Mouse (Mus musculus): Measurements from ENCODE around the gene Tab2.
"Not testable (repeated sequence)": the region's sequence is repeated elsewhere in the genome, so short reads cannot be mapped to it uniquely, and the experiment has no call there.

Tab2 gene

GRCm38 (mm10) chr10:7888256-7888868 lies 67.7 kb downstream of the Tab2 start:
- DNase-seq (ENCODE audit: low read depth): no peak

DNA sequence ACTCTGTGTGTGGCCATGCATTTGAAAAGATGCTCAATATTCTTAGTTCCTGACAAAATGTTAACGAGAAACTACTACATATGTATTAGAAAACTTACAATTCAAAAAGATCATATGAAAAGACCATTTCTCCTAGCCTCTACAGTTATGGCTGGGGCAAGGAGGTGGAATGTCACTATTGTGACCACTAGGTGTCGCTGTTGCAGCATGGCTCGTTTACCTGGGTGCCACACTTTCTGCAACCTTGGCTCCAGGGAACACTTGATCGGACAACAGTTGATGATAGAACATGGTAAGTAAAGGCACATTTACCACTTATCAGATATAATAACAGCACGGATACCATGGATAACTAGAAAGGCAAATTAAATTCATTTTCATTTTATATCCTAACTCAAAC lies 72.5 kb downstream of the Tab2 start:
- peak; percentile 64 for DNase-seq (ENCODE audit: low read depth)

DNA sequence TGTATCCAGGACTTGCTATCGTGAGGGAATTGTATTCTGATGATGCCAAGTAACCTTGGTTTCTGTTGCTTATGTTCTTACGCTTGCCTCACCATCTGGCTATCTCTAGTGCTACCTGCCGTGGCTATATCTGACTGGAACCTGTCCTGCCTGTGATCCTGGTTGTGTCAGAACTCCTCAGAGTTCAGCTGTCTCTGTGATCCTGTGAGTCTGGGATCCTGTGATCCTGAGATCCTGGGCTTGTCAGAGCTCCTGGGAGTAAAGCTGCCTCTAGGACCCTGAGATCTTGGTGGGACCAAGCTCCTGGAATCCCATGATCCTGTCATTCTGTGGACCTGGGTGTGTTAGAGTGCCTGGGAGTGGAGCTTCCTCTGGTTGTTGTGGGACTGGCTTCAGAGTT lies 74.1 kb downstream of the Tab2 start:
- no peak for DNase-seq (ENCODE audit: low read depth)

- DNase-seq (ENCODE audit: low read depth): not testable (repeated sequence)
Observed at GRCm38 (mm10) chr10:7880283-7880682, 75.7 kb downstream of the Tab2 start.

GRCm38 (mm10) chr10:7874194-7874593 lies 81.8 kb downstream of the Tab2 start:
- no peak for DNase-seq (ENCODE audit: low read depth)

- DNase-seq (ENCODE audit: low read depth): no peak
Observed at GRCm38 (mm10) chr10:7871381-7872020, 84.5 kb downstream of the Tab2 start.

DNA sequence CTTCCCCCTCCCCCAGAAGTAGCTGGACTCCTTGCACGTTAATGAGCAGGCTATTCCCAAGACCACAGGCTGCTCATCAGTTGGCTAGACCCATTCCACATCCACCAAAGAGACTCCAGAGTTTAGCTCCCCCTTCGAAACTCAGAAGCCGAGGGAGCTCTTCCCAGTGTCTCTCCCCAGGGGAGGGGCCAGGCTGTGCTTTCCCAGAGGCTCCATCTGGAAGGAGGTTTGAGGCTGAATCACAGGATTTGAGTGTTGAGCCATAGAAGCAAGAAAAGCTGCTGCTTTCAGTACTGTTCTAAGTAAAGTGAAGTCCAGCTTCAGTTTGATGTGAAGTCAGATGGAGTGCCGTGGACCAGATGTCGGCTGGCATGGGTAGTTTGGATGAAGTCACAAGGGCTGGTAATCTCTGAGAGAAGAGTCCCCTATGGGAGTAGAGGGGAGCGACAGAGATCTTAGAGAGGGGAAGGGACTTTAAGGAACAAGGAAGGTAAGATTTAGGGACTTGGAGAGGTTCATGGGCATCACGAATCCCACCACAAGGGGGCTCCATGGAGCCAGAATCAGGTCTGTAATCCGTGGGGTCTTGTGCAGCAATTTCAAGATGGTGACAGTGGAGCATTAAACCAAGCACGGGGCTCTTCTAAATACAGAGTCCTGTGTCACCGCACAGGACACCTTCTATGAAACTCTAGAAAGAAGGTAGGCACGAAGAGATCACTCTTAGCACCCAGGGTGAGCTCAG lies 85.3 kb downstream of the Tab2 start:
- peak; percentile 51 for DNase-seq (ENCODE audit: low read depth)

- DNase-seq (ENCODE audit: low read depth): no peak
Observed at GRCm38 (mm10) chr10:7869746-7870145, 86.3 kb downstream of the Tab2 start.

DNA sequence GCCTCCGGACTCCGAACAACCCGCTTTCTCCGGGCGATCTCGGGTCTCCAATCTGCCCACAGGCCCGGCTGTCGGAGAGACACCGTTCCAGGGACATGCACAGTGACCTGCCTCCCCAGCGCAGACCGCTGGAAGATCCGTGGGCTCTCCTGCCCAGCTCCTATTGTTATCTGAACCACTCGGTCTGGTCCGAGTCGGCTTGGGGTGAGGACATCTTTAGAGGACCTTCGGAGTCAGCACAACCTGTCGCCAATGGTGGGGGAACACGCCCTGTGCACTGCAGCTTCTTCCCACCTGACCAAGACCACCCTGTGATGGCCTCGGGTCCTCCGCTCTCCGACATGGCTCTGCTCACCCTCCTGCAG lies 88.4 kb downstream of the Tab2 start:
- no peak for DNase-seq (ENCODE audit: low read depth)

- DNase-seq (ENCODE audit: low read depth): no peak
Observed at GRCm38 (mm10) chr10:7866762-7867665, 89.0 kb downstream of the Tab2 start.

DNA sequence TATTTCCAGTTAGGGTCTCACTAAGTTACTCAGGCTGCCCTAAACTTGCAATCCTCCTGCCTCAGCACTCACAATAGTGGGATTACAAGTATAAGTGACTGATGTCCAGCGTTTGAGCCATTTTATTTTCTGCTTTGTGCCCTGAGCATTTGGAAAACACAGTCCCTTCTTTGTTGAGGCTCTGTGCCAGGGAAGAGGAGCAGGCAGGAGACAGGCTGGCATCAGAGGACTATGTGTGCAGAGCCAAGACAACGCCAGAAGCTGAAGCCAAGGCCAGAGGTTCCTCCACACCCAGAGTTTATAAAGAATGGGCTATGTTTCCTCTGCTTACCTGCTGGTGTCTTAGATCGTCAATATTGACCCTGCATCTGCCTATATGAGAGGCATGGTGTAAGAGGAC lies 91.2 kb downstream of the Tab2 start:
- DNase-seq (ENCODE audit: low read depth): no peak

- DNase-seq (ENCODE audit: low read depth): no peak
Observed at GRCm38 (mm10) chr10:7864184-7864583, 91.8 kb downstream of the Tab2 start.

GRCm38 (mm10) chr10:7863411-7863810 lies 92.6 kb downstream of the Tab2 start:
- no peak for DNase-seq (ENCODE audit: low read depth)

DNA sequence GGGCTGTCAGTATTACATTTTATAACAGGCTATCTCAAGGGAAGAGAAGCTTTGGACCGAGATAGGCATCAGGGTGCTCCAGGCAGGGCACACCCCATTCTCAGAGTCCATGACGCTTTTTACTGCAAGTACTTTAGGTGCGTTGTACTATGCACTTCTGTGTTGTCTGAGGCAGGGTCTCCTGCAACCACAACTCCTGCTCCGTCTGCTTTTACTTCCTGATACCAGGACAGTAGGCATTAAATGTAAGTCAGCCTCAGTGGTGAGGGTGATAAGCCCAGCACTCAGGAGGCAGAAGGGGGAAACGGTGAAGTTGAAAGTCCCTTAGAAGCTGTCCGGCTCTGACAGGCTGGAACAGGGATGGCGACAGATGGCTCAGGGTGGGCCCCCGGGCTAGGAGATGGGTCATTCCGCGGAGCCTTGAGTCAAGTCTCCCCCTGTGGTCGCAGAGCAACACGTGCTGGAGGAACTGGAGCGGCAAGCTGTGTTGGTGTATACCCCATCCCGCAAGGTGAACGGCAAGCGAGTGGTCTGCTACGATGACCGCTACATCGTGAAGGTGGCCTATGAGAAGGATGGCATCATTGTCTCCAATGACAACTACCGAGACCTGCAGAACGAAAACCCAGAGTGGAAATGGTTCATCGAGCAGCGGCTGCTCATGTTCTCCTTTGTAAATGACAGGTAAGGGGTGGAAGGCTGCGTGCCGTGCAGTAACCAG lies 93.9 kb downstream of the Tab2 start:
- no peak for DNase-seq (ENCODE audit: low read depth)

DNA sequence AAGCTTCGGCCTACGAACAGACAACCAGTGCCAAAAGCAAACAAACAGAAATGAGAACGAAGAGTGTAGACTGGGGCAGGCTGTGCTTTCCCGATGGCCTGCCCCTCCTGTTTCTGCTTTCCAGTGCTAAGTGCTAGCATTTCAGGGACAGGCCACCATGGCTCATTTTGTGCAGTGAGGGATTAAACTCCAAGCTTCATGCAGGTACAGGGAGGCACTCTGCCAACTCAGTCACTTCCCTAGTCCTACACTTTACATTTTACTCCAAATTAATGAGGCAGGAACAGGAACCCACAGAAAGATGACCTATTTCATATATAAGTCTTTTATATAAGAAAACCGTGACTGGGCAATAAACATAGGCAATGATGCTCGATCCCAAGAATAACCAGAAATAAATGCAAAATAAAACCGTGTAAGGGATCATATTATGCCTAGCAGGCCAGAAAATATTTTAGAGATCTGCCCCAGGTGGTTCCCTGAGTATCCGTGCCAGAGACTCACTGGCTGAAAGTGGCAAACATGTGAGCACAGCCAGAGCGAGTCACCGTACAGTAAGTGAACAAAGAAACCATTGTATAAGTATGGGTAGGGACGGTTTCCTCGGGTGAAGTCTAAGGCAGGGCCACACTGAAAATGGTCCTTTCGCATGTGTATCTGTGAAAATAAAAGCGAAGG lies 94.6 kb downstream of the Tab2 start:
- DNase-seq (ENCODE audit: low read depth): no peak

GRCm38 (mm10) chr10:7860494-7860893 lies 95.5 kb downstream of the Tab2 start:
- DNase-seq (ENCODE audit: low read depth): no peak
